Mouse (Mus musculus) G1E (cell line): ENCODE data around the gene Cspg4. TPM values are rescaled to one million over a fixed set of nuclear protein-coding genes. Genes with fewer than 3 reads are reported as not detected.

Experiments
- ATAC-seq: 2 replicates; pipeline ENCODE4 v1.8.0; 2016; ENCODE audit warnings: mild to moderate bottlenecking; ENCODE audit not compliant: insufficient number of reproducible peaks, poor library complexity, low FRiP score, severe bottlenecking; ENCODE audit errors: extremely low read depth
- DNase-seq: peaks from one replicate; pipeline ENCODE4 v3.0.0; 2012; ENCODE audit warnings: low spot score
- H3K27me3 ChIP-seq: 2 replicates; pipeline ENCODE4 v1.6.1; 2012; ENCODE audit warnings: mild to moderate bottlenecking, low read length, inconsistent platforms; ENCODE audit not compliant: insufficient read depth
- H3K36me3 ChIP-seq: replicated peaks from 2 replicates; pipeline ENCODE3; 2012; ENCODE audit warnings: mild to moderate bottlenecking, inconsistent platforms
- H3K4me1 ChIP-seq: 2 replicates; pipeline ENCODE4 v1.6.1; 2012; ENCODE audit warnings: low read depth, low read length, inconsistent platforms, mixed read lengths; ENCODE audit not compliant: insufficient read depth
- H3K4me3 ChIP-seq: 2 replicates; pipeline ENCODE4 v1.5.1; 2012; ENCODE audit warnings: low read depth, mild to moderate bottlenecking, inconsistent platforms, low read length, moderate library complexity, mixed read lengths
- H3K9me3 ChIP-seq: replicated peaks from 2 replicates; pipeline ENCODE4 v1.6.1; 2012; ENCODE audit warnings: inconsistent platforms
- CTCF ChIP-seq: IDR thresholded peaks from 2 replicates; pipeline ENCODE4 v1.5.1; 2012; ENCODE audit warnings: low read depth, low read length, inconsistent platforms, mixed read lengths
- GATA1 ChIP-seq: IDR thresholded peaks from 2 replicates; pipeline ENCODE4 v1.6.1; 2012; ENCODE audit warnings: borderline replicate concordance, low read length, inconsistent platforms, mixed read lengths
- GATA2 ChIP-seq: IDR thresholded peaks from 2 replicates; pipeline ENCODE4 v1.6.1; 2012; ENCODE audit warnings: low read depth, low read length, inconsistent platforms, borderline replicate concordance
- POLR2AphosphoS5 ChIP-seq: IDR thresholded peaks from 2 replicates; pipeline ENCODE4 v1.6.1; 2012; ENCODE audit warnings: low read depth, low read length, inconsistent platforms; ENCODE audit not compliant: insufficient replicate concordance
- TAL1 ChIP-seq: conservative IDR thresholded peaks from 2 replicates; pipeline ENCODE4 v1.6.1; 2012; ENCODE audit warnings: low read depth, low read length, inconsistent platforms, mixed read lengths
- polyA plus RNA-seq: library from polyadenylated mRNA; stranded (reverse); fragments of >175 nt; gene quantifications from 2 replicates; pipeline ENCODE4 v1.2.3, GENCODE M21; 2012
- total RNA-seq, 2 experiments: library from RNA; stranded (forward) in 1 of 2; stranded (reverse) in 1 of 2; fragments of 200-1000 nt in 1 of 2; fragments of >200 nt in 1 of 2; fragmentation: Nextera tagmentation in 1 of 2; gene quantifications; 2 replicates each; pipeline ENCODE4 v1.2.3; 2014 to 2017

Cspg4 gene
- total and polyA plus RNA-seq, 3 experiments, result 0.16 TPM; not detected in 2

DNA sequence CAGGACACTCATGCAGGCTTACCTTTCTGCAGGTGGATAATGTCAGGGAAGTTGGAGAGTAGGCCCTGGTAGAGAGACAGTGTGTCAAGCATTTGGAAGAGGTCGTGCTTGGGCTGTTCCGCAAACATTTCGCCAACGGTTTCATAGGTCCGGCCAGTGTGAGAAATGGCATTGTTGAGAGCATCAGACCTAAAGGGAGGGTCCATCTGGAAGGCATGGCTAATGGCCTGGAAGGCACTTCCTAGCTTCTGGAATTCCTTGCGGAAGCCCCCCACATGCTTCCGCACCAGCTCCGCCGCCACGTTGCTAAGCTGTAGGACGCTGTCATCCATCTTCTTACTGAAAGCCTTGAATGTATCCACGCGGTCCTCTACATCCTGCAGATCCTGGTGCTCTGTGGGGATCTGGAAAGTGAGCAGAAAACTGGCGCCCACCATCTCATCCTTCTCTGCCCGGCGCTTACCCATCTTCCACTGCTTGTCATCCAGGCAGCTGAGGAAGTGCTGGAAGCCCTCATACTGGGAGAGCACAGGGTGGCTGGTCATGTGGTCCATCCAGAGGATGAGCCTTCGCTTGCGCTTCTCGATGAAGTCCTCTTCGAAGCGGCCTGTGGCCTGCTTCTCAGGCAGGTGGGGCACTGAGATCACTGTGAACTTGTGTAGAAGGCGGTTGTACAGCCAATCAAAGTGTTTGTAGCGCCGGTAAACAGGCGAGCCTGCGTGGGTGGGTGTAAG, 60.6 kb downstream of the Cspg4 start:
- Histone ChIP-seq H3K9me3 (peaks cover 4% of the 10 kb centered on the region), H3K4me3 (no peak overlapping the region), H3K27me3 (peaks cover 18% of the 10 kb centered on the region), H3K36me3 (peaks cover 21% of the 10 kb centered on the region), H3K4me1 (peaks cover 36% of the 10 kb centered on the region)
- ATAC-seq (no peak), DNase-seq (no peak)
- no peak for TF ChIP-seq GATA1
- TF ChIP-seq GATA2, result no peak
- no peak for TF ChIP-seq TAL1

DNA sequence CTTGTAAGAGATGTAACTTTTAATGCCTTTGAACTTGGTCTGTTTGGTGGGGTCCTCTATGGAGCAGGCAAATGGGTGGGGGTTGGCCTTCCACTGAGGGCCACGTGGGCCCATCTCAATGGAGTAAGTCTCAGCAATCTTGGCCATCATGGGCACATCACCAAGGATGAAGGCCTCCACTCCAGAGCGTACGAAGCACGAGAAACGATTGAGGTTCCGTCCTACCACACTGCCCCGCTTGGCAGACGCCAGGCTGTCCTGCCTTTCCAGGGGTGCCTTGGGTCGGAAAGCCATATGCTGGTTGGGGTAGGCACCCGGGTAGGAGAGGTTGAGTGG, 61.2 kb downstream of the Cspg4 start:
- Histone ChIP-seq H3K4me3 (no peak overlapping the region), H3K9me3 (peaks cover 4% of the 10 kb centered on the region), H3K27me3 (peaks cover 22% of the 10 kb centered on the region), H3K4me1 (peaks cover 36% of the 10 kb centered on the region), H3K36me3 (peaks cover 21% of the 10 kb centered on the region)
- DNase-seq (no peak), ATAC-seq (no peak)
- TF ChIP-seq TAL1 (no peak), CTCF (no peak)

DNA sequence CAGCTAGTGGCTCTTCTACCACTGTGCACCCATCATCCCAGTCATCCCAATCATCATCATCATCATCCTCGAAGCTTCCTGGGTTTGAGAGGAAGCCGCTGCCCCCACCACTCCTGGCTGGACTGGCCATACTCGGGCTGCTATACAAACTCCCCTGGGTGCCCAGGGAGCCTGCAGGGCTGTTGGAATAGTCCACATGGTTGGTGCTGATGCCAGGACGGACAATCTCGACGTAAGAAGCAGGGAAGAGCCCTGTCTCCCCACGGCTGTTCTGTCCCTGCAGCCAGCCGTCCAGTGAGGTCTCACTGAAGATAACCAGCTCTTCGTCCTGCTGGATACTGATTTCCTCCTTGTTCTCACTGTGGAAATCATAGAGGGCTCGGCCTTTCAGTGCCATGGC, 61.6 kb downstream of the Cspg4 start:
- no peak for DNase-seq
- Histone ChIP-seq H3K36me3 (peaks cover 21% of the 10 kb centered on the region), H3K4me1 (peaks cover 36% of the 10 kb centered on the region), H3K27me3 (peaks cover 26% of the 10 kb centered on the region), H3K4me3 (no peak overlapping the region), H3K9me3 (peaks cover 3% of the 10 kb centered on the region)
- TF ChIP-seq POLR2AphosphoS5 (no peak), GATA1 (no peak), TAL1 (no peak), GATA2 (no peak), CTCF (no peak)
- ATAC-seq, result no peak

DNA sequence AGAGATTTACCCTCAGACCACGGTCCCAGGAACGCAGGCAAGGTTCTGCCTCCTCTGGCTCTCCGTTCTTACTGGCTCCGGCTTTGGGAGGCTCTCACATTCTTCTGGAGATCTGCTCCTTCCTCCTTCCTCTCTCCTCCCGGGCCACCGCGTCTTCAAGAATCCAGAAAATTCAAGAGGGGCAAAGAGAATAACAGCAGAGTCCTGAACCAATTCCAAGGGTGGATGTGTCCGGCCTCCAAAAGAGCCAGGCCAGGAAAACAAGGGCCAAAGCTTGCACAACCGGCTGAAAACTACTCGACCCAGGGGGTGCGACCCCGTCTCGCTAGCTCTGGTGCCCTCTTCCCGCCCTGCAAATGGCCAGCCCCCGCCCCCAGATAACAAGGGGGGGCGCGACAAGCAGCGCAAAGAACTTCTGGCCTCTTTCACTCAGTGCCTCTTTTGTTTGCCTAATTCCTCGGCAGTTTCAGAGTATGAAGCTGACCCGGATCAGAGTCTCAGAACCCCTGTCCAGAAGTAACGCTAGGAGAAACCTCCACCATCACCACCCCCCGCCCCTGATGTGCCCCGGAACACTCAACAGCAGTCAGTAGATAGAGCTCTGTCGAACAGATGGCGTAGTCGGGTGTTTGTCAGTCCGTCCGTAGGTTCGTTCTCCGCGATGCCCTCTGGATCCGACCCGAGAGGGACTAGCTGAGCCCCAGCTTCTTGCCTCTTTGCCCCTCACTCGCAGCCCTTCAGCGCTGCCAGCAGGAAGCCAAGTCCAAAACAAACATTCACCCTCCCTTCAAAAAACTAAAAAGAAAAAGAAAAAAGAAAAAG, 62.6 kb downstream of the Cspg4 start:
- peaks cover 29% of the 10 kb centered on the region for H3K27me3 ChIP-seq
- DNase-seq, result peak; percentile 55
- no peaks in the 10 kb centered on the region for H3K9me3 ChIP-seq
- no peak for TF ChIP-seq TAL1
- no peak for TF ChIP-seq POLR2AphosphoS5
- no peak for TF ChIP-seq CTCF
- TF ChIP-seq GATA2, result no peak
- TF ChIP-seq GATA1, result no peak
- peak overlapping the region; percentile 80 for H3K4me3 ChIP-seq
- ATAC-seq, result no peak
- peaks cover 36% of the 10 kb centered on the region for H3K4me1 ChIP-seq
- H3K36me3 ChIP-seq, result peaks cover 18% of the 10 kb centered on the region

DNA sequence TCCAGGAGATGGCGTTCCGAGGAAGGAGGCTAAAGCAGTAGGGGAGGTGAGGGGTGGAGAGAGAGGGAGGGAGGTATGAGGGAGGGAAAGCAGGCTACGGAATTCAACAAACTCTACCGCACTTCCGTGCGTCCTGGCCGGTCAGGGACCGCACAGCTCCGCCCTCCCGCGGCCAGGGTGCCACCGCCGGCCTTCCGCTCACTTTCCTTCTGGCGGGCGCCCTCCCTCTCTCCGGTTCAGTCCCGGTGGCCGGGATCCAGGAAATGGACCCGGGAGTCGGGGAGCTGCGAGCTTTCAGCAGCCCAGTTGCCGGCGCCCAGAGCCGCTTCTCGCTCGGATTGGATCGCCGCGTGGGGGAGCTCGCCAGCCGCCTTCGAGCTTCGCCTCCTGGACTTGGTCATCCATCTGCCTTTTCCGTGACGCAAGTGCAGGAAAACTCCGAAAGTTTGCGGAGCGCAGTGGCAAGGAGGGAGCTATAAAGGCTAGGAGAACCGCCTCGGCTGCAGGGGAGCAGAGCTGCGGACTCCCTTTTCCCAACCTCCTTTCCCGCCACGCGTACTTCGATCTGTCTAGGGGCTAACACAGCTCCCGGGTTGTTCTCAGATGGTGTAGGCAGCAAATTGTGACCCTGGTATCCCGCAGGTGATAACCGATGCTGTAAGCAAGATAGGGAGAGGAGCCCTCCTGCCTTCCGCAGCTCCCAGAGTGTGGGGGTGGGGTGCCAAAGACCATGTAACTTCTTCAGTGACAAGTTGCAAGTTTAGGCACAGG, 63.4 kb downstream of the Cspg4 start, which contains the start of gene Snx33:
TSS of gene Snx33 (minus strand) at position 331 of the 771 bp plus-strand sequence.
- peak; percentile 47 for ATAC-seq
- peak; percentile 86 for DNase-seq
- H3K4me1 ChIP-seq, result peaks cover 36% of the 10 kb centered on the region
- peaks cover 29% of the 10 kb centered on the region for H3K27me3 ChIP-seq
- no peaks in the 10 kb centered on the region for H3K9me3 ChIP-seq
- TF ChIP-seq POLR2AphosphoS5, result no peak
- no peak for TF ChIP-seq CTCF
- no peak for TF ChIP-seq GATA2
- no peak for TF ChIP-seq GATA1
- TF ChIP-seq TAL1, result no peak
- peak within 1 kb of the TSS; percentile 80 for H3K4me3 ChIP-seq
- peaks cover 16% of the 10 kb centered on the region for H3K36me3 ChIP-seq

DNA sequence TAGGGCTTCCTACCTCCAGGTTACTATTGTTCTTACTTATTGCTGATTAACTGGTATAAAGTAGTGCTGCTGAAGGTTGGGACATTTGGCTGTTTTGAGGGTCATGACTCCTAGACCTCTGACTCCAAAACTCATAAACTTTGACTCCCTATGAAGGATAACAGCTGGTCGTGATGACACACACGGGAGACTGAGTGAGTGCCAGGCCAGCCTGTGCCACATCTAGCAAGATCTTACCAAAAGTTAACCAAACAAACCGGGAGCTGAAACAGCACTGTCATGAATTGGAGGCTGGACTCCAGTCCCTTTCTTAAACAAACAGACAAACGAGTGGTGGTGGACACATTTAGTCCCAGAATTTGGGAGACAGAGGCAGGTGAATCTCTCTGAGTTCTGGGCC, 64.7 kb downstream of the Cspg4 start:
- peaks cover 16% of the 10 kb centered on the region for H3K36me3 ChIP-seq
- H3K4me1 ChIP-seq, result peaks cover 34% of the 10 kb centered on the region
- H3K9me3 ChIP-seq, result no peaks in the 10 kb centered on the region
- no peak overlapping the region for H3K4me3 ChIP-seq
- no peak for ATAC-seq
- peaks cover 25% of the 10 kb centered on the region for H3K27me3 ChIP-seq
- TF ChIP-seq GATA1, result no peak
- no peak for TF ChIP-seq POLR2AphosphoS5
- no peak for TF ChIP-seq TAL1
- TF ChIP-seq CTCF, result no peak
- no peak for TF ChIP-seq GATA2
- no peak for DNase-seq
